Mouse (Mus musculus): Measurements from ENCODE around the gene Apba2. TPM values are rescaled to one million over a fixed set of nuclear protein-coding genes. Genes with fewer than 3 reads are reported as not detected.

Apba2 gene
- polyA plus RNA-seq, 1 experiment from 2014 or later, result 0.20 TPM

GRCm38 (mm10) chr7:64574144-64574543 lies 72.6 kb downstream of the Apba2 start:
- 65% methylated on average over 16 of the region's 16 CpGs for WGBS (ENCODE audit: insufficient replicate concordance)
- ATAC-seq (ENCODE audit: low read depth), result no peak
- Histone ChIP-seq H3K4me1 (ENCODE audit: control insufficient read depth, low read depth, low read length) (no peaks in the 10 kb centered on the region), H3K27me3 (ENCODE audit: control insufficient read depth, insufficient read depth, low read depth, low read length) (no peaks in the 10 kb centered on the region), H3K9ac (ENCODE audit: low read depth, low read length) (no peak overlapping the region), H3K27ac (ENCODE audit: low read length) (no peak overlapping the region), H3K36me3 (ENCODE audit: control insufficient read depth, insufficient read depth) (no peaks in the 10 kb centered on the region), H3K9me3 (replicated peaks; ENCODE audit: control insufficient read depth, low read length) (no peaks in the 10 kb centered on the region), H3K4me2 (ENCODE audit: low read depth, low read length) (no peak overlapping the region), H3K4me3 (ENCODE audit: low read depth, low read length) (no peak overlapping the region)

- WGBS (ENCODE audit: insufficient replicate concordance), result 25% methylated on average over 1 of the region's 1 CpGs
- Histone ChIP-seq H3K4me2 (ENCODE audit: low read depth, low read length) (no peak overlapping the region), H3K36me3 (ENCODE audit: control insufficient read depth, insufficient read depth) (no peaks in the 10 kb centered on the region), H3K4me3 (ENCODE audit: low read depth, low read length) (no peak overlapping the region), H3K9ac (ENCODE audit: low read depth, low read length) (no peak overlapping the region), H3K27ac (ENCODE audit: low read length) (no peak overlapping the region), H3K9me3 (replicated peaks; ENCODE audit: control insufficient read depth, low read length) (no peaks in the 10 kb centered on the region), H3K4me1 (ENCODE audit: control insufficient read depth, low read depth, low read length) (no peaks in the 10 kb centered on the region), H3K27me3 (ENCODE audit: control insufficient read depth, insufficient read depth, low read depth, low read length) (no peaks in the 10 kb centered on the region)
- no peak for ATAC-seq (ENCODE audit: low read depth)
Measured at GRCm38 (mm10) chr7:64576519-64576951, 75.0 kb downstream of the Apba2 start.

DNA sequence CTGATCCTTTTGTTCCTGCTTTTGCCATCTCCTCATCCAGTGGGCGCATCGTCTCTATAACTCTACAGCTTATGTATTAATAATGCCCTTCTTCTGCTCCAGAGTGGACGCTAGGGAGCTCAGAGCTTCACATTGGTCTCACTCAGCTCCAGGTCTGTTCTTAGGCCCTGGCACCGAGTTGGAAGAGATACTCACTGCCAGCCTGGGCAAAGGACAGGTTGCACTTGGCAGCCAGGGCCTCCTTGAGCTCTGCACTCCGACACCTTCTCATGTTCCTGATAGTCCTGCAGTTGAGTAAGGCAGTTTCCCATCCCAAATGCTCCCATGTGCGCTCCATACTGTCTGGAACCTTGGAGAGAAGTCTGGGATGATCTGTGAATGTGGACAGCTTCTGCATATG lies 76.7 kb downstream of the Apba2 start:
- no peaks in the 10 kb centered on the region for H3K9me3 ChIP-seq (replicated peaks; ENCODE audit: control insufficient read depth, low read length)
- ATAC-seq (ENCODE audit: low read depth), result no peak
- H3K36me3 ChIP-seq (ENCODE audit: control insufficient read depth, insufficient read depth), result no peaks in the 10 kb centered on the region
- 52% methylated on average over 6 of the region's 6 CpGs for WGBS (ENCODE audit: insufficient replicate concordance)
- no peak overlapping the region for H3K4me3 ChIP-seq (ENCODE audit: low read depth, low read length)
- no peak overlapping the region for H3K4me2 ChIP-seq (ENCODE audit: low read depth, low read length)
- no peak overlapping the region for H3K27ac ChIP-seq (ENCODE audit: low read length)
- H3K9ac ChIP-seq (ENCODE audit: low read depth, low read length), result no peak overlapping the region
- H3K4me1 ChIP-seq (ENCODE audit: control insufficient read depth, low read depth, low read length), result no peaks in the 10 kb centered on the region
- H3K27me3 ChIP-seq (ENCODE audit: control insufficient read depth, insufficient read depth, low read depth, low read length), result no peaks in the 10 kb centered on the region

DNA sequence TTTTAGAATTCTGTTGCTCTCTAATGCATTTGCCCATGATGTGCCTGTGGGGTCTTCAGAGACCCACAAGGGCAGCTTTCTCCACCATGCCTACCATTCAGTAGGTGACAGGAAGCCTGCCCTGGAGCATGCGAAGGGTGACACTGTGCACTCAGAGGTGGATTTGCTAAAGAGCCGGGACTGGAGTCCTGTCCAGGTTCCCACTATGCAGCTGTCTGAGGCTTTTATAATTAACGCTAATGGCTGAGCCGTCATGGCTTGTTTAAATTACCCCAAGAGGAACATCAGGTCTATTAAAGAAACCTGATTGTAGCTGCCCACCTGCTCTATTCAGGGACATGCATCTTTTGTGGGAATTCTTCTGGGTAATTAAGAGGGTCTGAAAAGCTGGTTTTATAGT lies 78.4 kb downstream of the Apba2 start:
- Histone ChIP-seq H3K27me3 (ENCODE audit: control insufficient read depth, insufficient read depth, low read depth, low read length) (no peaks in the 10 kb centered on the region), H3K27ac (ENCODE audit: low read length) (no peak overlapping the region), H3K36me3 (ENCODE audit: control insufficient read depth, insufficient read depth) (no peaks in the 10 kb centered on the region), H3K9ac (ENCODE audit: low read depth, low read length) (no peak overlapping the region), H3K4me2 (ENCODE audit: low read depth, low read length) (no peak overlapping the region), H3K9me3 (replicated peaks; ENCODE audit: control insufficient read depth, low read length) (no peaks in the 10 kb centered on the region), H3K4me1 (ENCODE audit: control insufficient read depth, low read depth, low read length) (no peaks in the 10 kb centered on the region), H3K4me3 (ENCODE audit: low read depth, low read length) (no peak overlapping the region)
- ATAC-seq (ENCODE audit: low read depth), result no peak
- 63% methylated on average over 4 of the region's 4 CpGs for WGBS (ENCODE audit: insufficient replicate concordance)

GRCm38 (mm10) chr7:64580293-64580692 lies 78.8 kb downstream of the Apba2 start:
- no peak overlapping the region for H3K4me2 ChIP-seq (ENCODE audit: low read depth, low read length)
- ATAC-seq (ENCODE audit: low read depth), result no peak
- no peak overlapping the region for H3K27ac ChIP-seq (ENCODE audit: low read length)
- H3K9me3 ChIP-seq (replicated peaks; ENCODE audit: control insufficient read depth, low read length), result no peaks in the 10 kb centered on the region
- H3K4me1 ChIP-seq (ENCODE audit: control insufficient read depth, low read depth, low read length), result no peaks in the 10 kb centered on the region
- no peak overlapping the region for H3K4me3 ChIP-seq (ENCODE audit: low read depth, low read length)
- H3K36me3 ChIP-seq (ENCODE audit: control insufficient read depth, insufficient read depth), result no peaks in the 10 kb centered on the region
- H3K27me3 ChIP-seq (ENCODE audit: control insufficient read depth, insufficient read depth, low read depth, low read length), result no peaks in the 10 kb centered on the region
- 51% methylated on average over 4 of the region's 4 CpGs for whole genome bisulfite sequencing (ENCODE audit: insufficient replicate concordance)
- no peak overlapping the region for H3K9ac ChIP-seq (ENCODE audit: low read depth, low read length)

GRCm38 (mm10) chr7:64582358-64582757 lies 80.9 kb downstream of the Apba2 start:
- no peak overlapping the region for H3K4me3 ChIP-seq (ENCODE audit: low read depth, low read length)
- no peaks in the 10 kb centered on the region; the same call in 1 of the 2 replicates for H3K9me3 ChIP-seq (replicated peaks; ENCODE audit: control insufficient read depth, low read length)
- ATAC-seq (ENCODE audit: low read depth), result no peak
- no peaks in the 10 kb centered on the region for H3K27me3 ChIP-seq (ENCODE audit: control insufficient read depth, insufficient read depth, low read depth, low read length)
- no peak overlapping the region for H3K4me2 ChIP-seq (ENCODE audit: low read depth, low read length)
- no peak overlapping the region for H3K27ac ChIP-seq (ENCODE audit: low read length)
- no peaks in the 10 kb centered on the region for H3K36me3 ChIP-seq (ENCODE audit: control insufficient read depth, insufficient read depth)
- H3K4me1 ChIP-seq (ENCODE audit: control insufficient read depth, low read depth, low read length), result no peaks in the 10 kb centered on the region
- no peak overlapping the region for H3K9ac ChIP-seq (ENCODE audit: low read depth, low read length)
- WGBS (ENCODE audit: insufficient replicate concordance), result 64% methylated on average over 8 of the region's 8 CpGs

DNA sequence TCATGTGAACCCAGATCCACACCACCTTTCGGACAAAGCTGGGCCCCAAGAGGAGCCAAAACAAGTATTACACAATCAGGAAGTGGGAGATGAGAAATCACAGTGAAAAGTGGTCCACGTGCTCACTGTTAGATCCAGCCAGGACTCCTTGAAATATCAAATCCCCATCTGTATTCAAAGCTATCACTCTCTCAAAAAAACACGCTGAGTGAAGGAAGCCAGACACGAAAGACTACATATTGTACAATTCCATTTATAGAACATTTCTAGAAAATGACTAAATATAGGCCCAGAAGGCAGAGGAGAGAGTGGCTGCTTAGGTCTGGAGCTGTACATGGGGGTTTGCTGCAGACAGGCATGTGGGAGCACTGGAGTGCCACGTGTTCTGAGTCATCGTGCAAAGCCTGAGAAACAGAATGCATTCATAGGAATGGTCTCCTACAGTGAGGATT lies 82.2 kb downstream of the Apba2 start:
- no peak for ATAC-seq (ENCODE audit: low read depth)
- Histone ChIP-seq H3K27ac (ENCODE audit: low read length) (no peak overlapping the region), H3K27me3 (ENCODE audit: control insufficient read depth, insufficient read depth, low read depth, low read length) (no peaks in the 10 kb centered on the region), H3K9ac (ENCODE audit: low read depth, low read length) (no peak overlapping the region), H3K4me3 (ENCODE audit: low read depth, low read length) (no peak overlapping the region), H3K4me1 (ENCODE audit: control insufficient read depth, low read depth, low read length) (no peaks in the 10 kb centered on the region), H3K4me2 (ENCODE audit: low read depth, low read length) (no peak overlapping the region), H3K36me3 (ENCODE audit: control insufficient read depth, insufficient read depth) (no peaks in the 10 kb centered on the region), H3K9me3 (replicated peaks; ENCODE audit: control insufficient read depth, low read length) (no peaks in the 10 kb centered on the region; the same call in 1 of the 2 replicates)
- WGBS (ENCODE audit: insufficient replicate concordance), result 55% methylated on average over 6 of the region's 6 CpGs

- ATAC-seq (ENCODE audit: low read depth), result no peak
Measured at GRCm38 (mm10) chr7:64586133-64586532, 84.6 kb downstream of the Apba2 start.

DNA sequence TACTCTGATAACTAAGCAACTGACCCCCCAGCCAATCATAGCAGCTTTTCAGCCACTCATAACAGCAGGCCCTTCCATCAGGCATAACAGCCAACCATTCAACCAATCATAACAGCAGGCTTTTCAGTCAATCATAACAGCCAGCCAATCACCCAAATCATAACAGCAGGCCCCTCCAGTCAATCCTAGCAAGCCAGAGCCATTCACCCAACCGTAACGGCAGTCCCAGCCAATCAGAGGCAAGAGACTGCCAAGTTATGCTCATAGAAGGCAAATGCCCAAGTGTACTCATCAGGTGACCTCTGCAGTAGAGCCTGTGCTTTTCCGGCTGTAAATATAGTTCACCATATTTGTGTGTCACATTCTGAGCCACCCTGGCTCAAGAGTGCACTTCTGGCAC lies 85.1 kb downstream of the Apba2 start:
- Histone ChIP-seq H3K9me3 (replicated peaks; ENCODE audit: control insufficient read depth, low read length) (no peaks in the 10 kb centered on the region; the same call in 1 of the 2 replicates), H3K4me3 (ENCODE audit: low read depth, low read length) (no peak overlapping the region), H3K27ac (ENCODE audit: low read length) (no peak overlapping the region), H3K4me2 (ENCODE audit: low read depth, low read length) (no peak overlapping the region), H3K36me3 (ENCODE audit: control insufficient read depth, insufficient read depth) (no peaks in the 10 kb centered on the region), H3K27me3 (ENCODE audit: control insufficient read depth, insufficient read depth, low read depth, low read length) (no peaks in the 10 kb centered on the region), H3K4me1 (ENCODE audit: control insufficient read depth, low read depth, low read length) (no peaks in the 10 kb centered on the region), H3K9ac (ENCODE audit: low read depth, low read length) (no peak overlapping the region)
- no peak for ATAC-seq (ENCODE audit: low read depth)
- WGBS (ENCODE audit: insufficient replicate concordance), result 81% methylated on average over 3 of the region's 3 CpGs

More at GRCm38 (mm10) chr7:64586133-64586532, 84.6 kb downstream of the Apba2 start:
- H3K4me1 ChIP-seq (ENCODE audit: control insufficient read depth, low read depth, low read length), result no peaks in the 10 kb centered on the region
- H3K4me3 ChIP-seq (ENCODE audit: low read depth, low read length), result no peak overlapping the region
- no peak overlapping the region for H3K4me2 ChIP-seq (ENCODE audit: low read depth, low read length)
- H3K36me3 ChIP-seq (ENCODE audit: control insufficient read depth, insufficient read depth), result no peaks in the 10 kb centered on the region
- H3K9ac ChIP-seq (ENCODE audit: low read depth, low read length), result no peak overlapping the region
- WGBS (ENCODE audit: insufficient replicate concordance), result 61% methylated on average over 4 of the region's 4 CpGs
- no peak overlapping the region for H3K27ac ChIP-seq (ENCODE audit: low read length)
- no peaks in the 10 kb centered on the region for H3K27me3 ChIP-seq (ENCODE audit: control insufficient read depth, insufficient read depth, low read depth, low read length)
- no peaks in the 10 kb centered on the region; the same call in 1 of the 2 replicates for H3K9me3 ChIP-seq (replicated peaks; ENCODE audit: control insufficient read depth, low read length)

All from liver, embryonic 16.5 days (tissue).